Mouse (Mus musculus) heart, embryonic 15.5 days (tissue): Measurements from ENCODE around the gene Scfd2. TPM values are rescaled to one million over a fixed set of nuclear protein-coding genes. Genes with fewer than 3 reads are reported as not detected.

Experiments
- ATAC-seq: fragments of 200-750 bp; cut with Nextera tagmentation; replicated peaks from 2 replicates; pipeline ENCODE4 v1.8.0; 2017; ENCODE audit warnings: low read depth, moderate TSS enrichment; ENCODE audit not compliant: insufficient number of reproducible peaks, insufficient read depth, low FRiP score
- H3K27ac ChIP-seq: fragments of 300-500 bp; sonication (generic); 2 replicates; pipeline ENCODE4 v1.5.1; 2015; ENCODE audit warnings: mild to moderate bottlenecking, inconsistent platforms
- H3K27me3 ChIP-seq: fragments of 300-500 bp; sonication (generic); 2 replicates; pipeline ENCODE4 v1.6.1; 2015; ENCODE audit warnings: inconsistent platforms
- H3K36me3 ChIP-seq: fragments of 300-500 bp; sonication (generic); 2 replicates; pipeline ENCODE4 v1.6.1; 2015; ENCODE audit warnings: mild to moderate bottlenecking, inconsistent platforms
- H3K4me1 ChIP-seq: fragments of 300-500 bp; sonication (generic); replicated peaks from 2 replicates; pipeline ENCODE4 v1.6.1; 2015; ENCODE audit warnings: inconsistent platforms
- H3K4me2 ChIP-seq: fragments of 300-500 bp; sonication (generic); 2 replicates; pipeline ENCODE4 v1.6.1; 2015; ENCODE audit warnings: inconsistent platforms, mild to moderate bottlenecking, moderate library complexity
- H3K4me3 ChIP-seq: fragments of 300-500 bp; sonication (generic); 2 replicates; pipeline ENCODE4 v1.5.1; 2015; ENCODE audit warnings: mild to moderate bottlenecking, inconsistent platforms
- H3K9ac ChIP-seq: fragments of 300-500 bp; sonication (generic); 2 replicates; pipeline ENCODE4 v1.6.1; 2015; ENCODE audit warnings: mild to moderate bottlenecking, inconsistent platforms
- H3K9me3 ChIP-seq: fragments of 300-500 bp; sonication (generic); replicated peaks from 2 replicates; pipeline ENCODE4 v1.6.1; 2016; ENCODE audit warnings: inconsistent platforms
- WGBS: fragments of 180-500 bp; shearing (Covaris S2); methylation state at CpG from one replicate; pipeline ENCODE4 v1.1.7; 2015; ENCODE audit warnings: mixed read lengths; 5-methylcytosine and 5-hydroxymethylcytosine counted together
- polyA plus RNA-seq: library from polyadenylated mRNA; unstranded; fragments of >200 nt; fragmentation: Nextera tagmentation; extraction: Ambion mirVana; gene quantifications from 2 replicates; pipeline ENCODE4 v1.2.1, GENCODE M21; 2015

Gene Scfd2
- polyA plus RNA-seq, 1 experiment from 2014 or later = 12.8 TPM

DNA sequence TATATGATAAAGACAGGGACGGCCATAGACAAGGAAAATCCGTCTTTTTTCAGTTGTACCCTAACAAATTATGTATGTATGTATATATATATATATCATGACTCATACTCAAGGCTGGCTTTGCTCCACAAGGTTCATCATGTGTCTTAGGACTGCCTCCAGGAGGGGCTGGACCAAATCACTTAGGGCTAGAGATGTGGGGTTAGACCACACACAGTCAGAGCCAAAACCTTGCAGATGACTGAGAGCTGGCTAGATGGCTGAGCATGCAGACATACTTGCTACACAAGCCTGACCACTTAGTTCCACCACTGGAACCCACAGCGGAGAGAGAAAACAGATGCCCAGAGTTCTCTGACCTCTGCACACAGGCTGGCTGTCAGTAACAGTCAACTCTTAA, 363.5 kb downstream of the Scfd2 start:
- Histone ChIP-seq H3K36me3 (no peaks in the 10 kb centered on the region), H3K9ac (no peak overlapping the region), H3K27ac (no peak overlapping the region), H3K4me2 (no peak overlapping the region), H3K4me1 (peaks cover 37% of the 10 kb centered on the region), H3K4me3 (no peak overlapping the region), H3K27me3 (no peaks in the 10 kb centered on the region), H3K9me3 (no peaks in the 10 kb centered on the region)
- no peak for ATAC-seq
- WGBS = 74% methylated on average over 3 of the region's 3 CpGs

DNA sequence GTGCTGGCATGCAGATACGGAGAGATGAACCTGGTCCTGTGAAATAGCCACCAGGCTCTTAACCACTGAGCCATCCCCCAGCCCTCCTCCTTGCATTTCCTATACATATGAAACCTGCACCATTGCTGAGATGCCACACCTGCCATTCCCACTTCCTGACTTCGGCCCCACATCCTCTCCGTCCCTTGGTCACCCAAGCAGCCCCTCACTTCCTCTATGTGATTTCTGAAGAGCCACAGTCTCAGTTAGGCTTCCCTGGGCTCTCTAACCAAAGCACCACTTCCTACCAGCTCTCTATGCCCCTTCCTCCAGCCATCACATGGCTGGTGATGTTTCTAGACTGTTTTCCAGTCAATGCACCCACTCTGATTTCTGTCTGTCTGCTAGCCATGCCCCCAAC, 364.9 kb downstream of the Scfd2 start:
- Histone ChIP-seq H3K9me3 (no peaks in the 10 kb centered on the region), H3K4me3 (no peak overlapping the region), H3K4me2 (no peak overlapping the region), H3K36me3 (no peaks in the 10 kb centered on the region), H3K27me3 (no peaks in the 10 kb centered on the region), H3K4me1 (peaks cover 39% of the 10 kb centered on the region), H3K27ac (no peak overlapping the region), H3K9ac (no peak overlapping the region)
- ATAC-seq = no peak
- 81% methylated on average over 3 of the region's 3 CpGs for WGBS

DNA sequence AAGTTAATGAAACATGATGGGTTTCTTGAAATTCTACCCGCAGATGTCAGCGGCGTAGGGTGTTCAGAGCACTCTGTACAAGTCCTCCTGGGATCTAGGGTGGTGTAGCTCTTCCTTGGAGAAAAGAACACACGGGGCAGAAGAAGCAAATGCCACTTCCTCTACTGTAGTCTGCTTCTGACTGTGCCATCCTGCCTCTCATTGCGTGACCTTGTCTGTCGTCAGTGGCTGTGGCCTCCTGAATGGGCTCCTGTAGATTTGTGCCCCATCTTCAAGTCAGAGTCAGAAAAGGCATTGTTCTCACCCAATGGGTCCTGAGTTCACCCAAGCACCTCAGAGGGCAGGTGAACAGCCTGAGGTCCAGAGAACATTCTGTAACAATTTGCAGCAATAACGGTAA, 367.0 kb downstream of the Scfd2 start:
- H3K36me3 ChIP-seq = no peaks in the 10 kb centered on the region
- no peak for ATAC-seq
- H3K27ac ChIP-seq = no peak overlapping the region
- no peak overlapping the region for H3K4me3 ChIP-seq
- H3K27me3 ChIP-seq = no peaks in the 10 kb centered on the region
- no peak overlapping the region for H3K4me2 ChIP-seq
- H3K9me3 ChIP-seq = no peaks in the 10 kb centered on the region
- H3K4me1 ChIP-seq = peaks cover 58% of the 10 kb centered on the region
- no peak overlapping the region for H3K9ac ChIP-seq
- WGBS = 85% methylated on average over 7 of the region's 7 CpGs

DNA sequence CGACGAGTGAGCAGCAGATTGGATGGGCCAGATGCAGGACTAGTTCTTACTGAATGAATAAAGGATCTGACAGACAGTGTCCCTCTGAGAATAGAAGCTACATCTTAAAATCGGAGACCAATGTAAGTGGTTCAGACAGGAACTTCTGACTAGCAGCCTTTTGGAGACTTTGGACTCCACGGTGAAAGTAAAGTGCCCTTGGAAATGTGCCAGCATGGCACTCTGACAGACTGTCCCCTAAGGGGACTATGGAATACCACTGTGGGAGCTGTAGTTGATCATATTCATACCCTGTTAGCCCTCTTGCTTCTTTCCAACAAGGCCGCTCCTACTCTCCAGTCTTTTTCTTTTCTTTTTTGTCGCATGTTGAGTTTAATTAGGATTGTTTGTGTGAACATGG, 368.4 kb downstream of the Scfd2 start:
- Histone ChIP-seq H3K9me3 (no peaks in the 10 kb centered on the region), H3K27me3 (no peaks in the 10 kb centered on the region), H3K36me3 (no peaks in the 10 kb centered on the region), H3K9ac (no peak overlapping the region), H3K4me1 (peaks cover 60% of the 10 kb centered on the region), H3K27ac (peak overlapping the region; percentile 96), H3K4me3 (no peak overlapping the region), H3K4me2 (no peak overlapping the region)
- WGBS = 61% methylated on average over 6 of the region's 6 CpGs
- ATAC-seq = no peak

DNA sequence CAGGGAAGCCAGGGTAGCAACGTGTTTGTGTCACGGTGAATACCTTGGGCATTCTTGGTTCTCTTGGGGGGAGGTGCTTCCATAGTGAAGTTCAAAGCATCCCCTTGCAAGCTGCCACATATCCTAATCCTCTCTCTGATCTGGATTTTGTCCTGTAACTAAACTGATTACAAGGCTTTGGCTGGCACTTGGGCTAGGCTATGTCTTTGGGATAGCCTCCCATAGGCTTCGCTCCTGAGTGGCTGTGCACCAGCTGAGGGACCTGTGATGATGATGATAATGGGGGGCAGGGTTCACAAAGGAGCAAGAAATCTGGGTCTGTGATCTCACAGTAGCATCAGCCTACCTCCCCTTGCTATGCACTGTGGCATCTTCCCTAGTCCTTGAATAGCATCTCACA, 369.5 kb downstream of the Scfd2 start:
- whole genome bisulfite sequencing = 35% methylated on average over 3 of the region's 3 CpGs
- no peaks in the 10 kb centered on the region for H3K27me3 ChIP-seq

DNA sequence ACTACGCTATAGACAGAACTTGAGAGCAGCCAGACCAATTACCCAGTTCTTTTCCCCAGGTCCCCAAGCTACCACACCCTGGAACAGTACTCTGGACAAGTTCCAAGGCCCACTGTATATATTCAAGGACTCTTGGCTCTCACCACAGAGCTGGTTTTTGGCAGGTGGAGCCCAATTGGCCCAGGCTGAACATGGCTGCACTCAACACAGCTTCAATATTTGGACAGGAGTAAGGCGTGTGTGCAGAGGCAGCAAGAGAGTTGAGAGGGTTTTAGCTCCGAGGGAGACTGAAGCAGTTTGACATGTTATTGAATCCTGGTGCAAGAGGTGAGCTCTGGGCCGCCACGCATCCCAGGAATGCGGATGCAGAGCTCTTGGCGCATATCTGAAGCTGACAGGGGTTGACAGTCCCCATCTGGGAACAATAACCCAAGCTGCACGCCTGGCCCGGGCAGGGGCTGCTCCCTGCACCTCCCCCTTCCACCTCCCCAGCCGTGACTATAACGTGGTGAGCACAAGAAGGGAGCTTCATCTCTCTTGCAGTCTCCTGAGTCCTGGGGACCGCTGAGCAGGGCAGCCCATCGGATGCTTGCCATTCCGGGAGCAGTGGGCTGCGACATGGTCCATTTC, 370.1 kb downstream of the Scfd2 start:
- ATAC-seq = peak; percentile 92
- Histone ChIP-seq H3K36me3 (no peaks in the 10 kb centered on the region), H3K4me1 (peaks cover 55% of the 10 kb centered on the region), H3K9ac (peak overlapping the region; percentile 42), H3K4me2 (peak overlapping the region; percentile 60), H3K4me3 (peak overlapping the region; percentile 39), H3K27me3 (no peaks in the 10 kb centered on the region), H3K9me3 (no peaks in the 10 kb centered on the region), H3K27ac (peak overlapping the region; percentile 96)
- WGBS = 4% methylated on average over 15 of the region's 15 CpGs

More for the DNA sequence above, 369.5 kb downstream of the Scfd2 start:
- peaks cover 55% of the 10 kb centered on the region for H3K4me1 ChIP-seq
- H3K4me3 ChIP-seq = peak overlapping the region; percentile 39
- no peak for ATAC-seq
- peak overlapping the region; percentile 42 for H3K9ac ChIP-seq
- no peaks in the 10 kb centered on the region for H3K9me3 ChIP-seq
- no peaks in the 10 kb centered on the region for H3K36me3 ChIP-seq
- peak overlapping the region; percentile 96 for H3K27ac ChIP-seq
- peak overlapping the region; percentile 60 for H3K4me2 ChIP-seq

DNA sequence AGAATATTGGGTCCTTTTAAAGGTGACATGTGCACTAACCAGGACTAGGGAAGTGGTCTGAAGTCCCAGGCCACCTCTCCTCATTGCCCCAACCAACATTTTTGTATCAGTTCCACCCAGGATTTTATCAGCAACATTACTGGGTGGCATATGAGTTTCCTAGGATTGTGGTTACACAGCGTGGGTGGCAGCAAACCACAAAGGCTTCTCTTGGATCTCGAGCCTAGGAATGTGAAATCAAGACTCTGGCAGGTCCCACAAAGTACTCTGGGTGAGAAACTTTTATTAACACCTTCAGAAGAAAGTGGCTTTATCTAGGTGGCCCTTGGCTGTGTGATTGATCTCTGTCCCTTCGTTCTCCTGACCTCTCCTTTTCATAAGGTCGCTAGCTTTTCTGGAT, 371.2 kb downstream of the Scfd2 start:
- WGBS = 49% methylated on average over 4 of the region's 4 CpGs
- Histone ChIP-seq H3K9me3 (no peaks in the 10 kb centered on the region), H3K9ac (no peak overlapping the region), H3K4me3 (no peak overlapping the region), H3K36me3 (no peaks in the 10 kb centered on the region), H3K4me2 (no peak overlapping the region), H3K27ac (peak overlapping the region; percentile 96), H3K27me3 (no peaks in the 10 kb centered on the region), H3K4me1 (peaks cover 55% of the 10 kb centered on the region)
- ATAC-seq = no peak

DNA sequence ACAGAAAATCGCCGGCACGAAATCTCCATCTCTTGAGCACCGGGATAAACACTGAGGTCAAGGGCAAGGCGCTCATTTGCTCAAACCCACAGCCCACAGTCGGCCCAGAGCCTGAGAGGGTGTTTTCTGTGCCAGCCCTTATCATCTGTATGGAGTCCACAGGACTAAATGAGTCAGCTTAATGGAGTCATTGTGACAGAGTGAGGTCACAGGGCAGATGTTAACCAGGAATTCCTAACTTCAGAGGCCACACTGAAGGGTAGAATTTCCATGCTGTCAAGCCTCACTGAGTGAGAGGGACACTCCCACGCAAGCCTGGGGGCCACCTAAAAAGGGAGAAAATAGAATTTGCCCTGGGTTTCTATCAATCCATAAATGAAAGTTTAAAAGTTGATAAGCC, 371.7 kb downstream of the Scfd2 start:
- peaks cover 55% of the 10 kb centered on the region for H3K4me1 ChIP-seq
- no peak overlapping the region for H3K4me2 ChIP-seq
- WGBS = 18% methylated on average over 7 of the region's 7 CpGs
- H3K36me3 ChIP-seq = no peaks in the 10 kb centered on the region
- no peaks in the 10 kb centered on the region for H3K27me3 ChIP-seq
- no peak overlapping the region for H3K9ac ChIP-seq
- H3K9me3 ChIP-seq = no peaks in the 10 kb centered on the region
- peak overlapping the region; percentile 96 for H3K27ac ChIP-seq
- ATAC-seq = 0 out of 2 replicates have a peak, but pooled peaks have one; percentile 28
- no peak overlapping the region for H3K4me3 ChIP-seq

DNA sequence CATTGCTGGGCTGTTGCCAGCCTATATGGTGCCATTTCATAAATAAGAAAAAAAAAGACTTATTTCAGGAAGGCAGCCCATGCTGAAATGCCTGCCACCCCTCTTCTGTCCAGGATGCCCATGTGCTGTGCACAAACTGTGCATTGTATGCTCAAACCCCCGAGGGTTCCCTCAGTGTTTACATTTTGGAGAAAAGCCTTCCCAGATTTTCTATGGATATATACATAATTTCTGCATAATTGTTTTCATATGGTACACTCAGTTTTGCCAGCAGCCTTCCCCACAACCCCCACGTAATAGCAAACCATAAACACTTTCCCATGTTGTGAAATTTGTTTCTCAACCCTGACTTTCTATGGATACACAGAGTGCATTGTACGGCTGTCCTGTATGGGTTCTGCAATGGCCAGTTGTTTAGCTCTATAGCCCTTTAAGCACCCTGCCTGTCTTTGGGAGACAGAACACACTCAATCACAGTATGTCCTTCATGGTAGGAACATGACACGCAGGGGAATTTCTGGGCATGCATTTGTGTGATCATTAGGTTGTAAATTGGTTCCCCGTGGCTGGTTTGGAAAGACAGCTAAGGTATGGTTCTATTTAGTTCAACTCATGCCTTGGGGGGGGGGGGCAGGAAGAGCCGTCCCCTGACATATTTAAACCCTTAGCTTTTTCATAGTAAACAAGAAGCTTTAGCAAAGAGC, 372.5 kb downstream of the Scfd2 start:
- H3K9me3 ChIP-seq = no peaks in the 10 kb centered on the region
- WGBS = 87% methylated on average over 6 of the region's 6 CpGs
- H3K9ac ChIP-seq = no peak overlapping the region
- peaks cover 50% of the 10 kb centered on the region for H3K4me1 ChIP-seq
- H3K4me3 ChIP-seq = no peak overlapping the region
- no peaks in the 10 kb centered on the region for H3K36me3 ChIP-seq
- no peak overlapping the region for H3K4me2 ChIP-seq
- H3K27me3 ChIP-seq = no peaks in the 10 kb centered on the region
- peak overlapping the region; percentile 96 for H3K27ac ChIP-seq
- no peak for ATAC-seq

DNA sequence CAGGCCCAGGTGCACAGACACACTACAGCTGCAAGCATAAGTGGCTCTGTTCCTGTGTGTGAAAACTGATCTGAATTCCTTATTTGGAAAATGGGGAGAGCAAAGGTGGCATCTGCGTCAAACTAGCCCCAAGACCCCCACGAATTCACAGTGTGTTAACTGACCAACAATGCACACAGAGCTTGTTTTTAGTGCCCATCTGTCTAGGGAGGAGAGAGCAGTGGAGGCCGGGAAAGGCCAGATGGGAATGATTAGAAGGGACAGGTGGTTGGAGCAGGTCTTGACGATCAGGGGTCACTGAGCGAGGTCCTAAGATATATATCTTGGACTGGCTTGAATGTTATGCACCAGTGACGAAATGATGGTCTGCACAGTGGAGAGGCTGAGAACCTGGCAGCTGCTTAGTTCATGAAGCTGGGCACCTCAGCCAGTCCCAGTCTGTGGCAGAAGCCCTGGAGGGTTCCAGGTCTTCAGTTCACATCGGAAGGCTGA, 375.7 kb downstream of the Scfd2 start:
- Histone ChIP-seq H3K9me3 (no peaks in the 10 kb centered on the region), H3K4me2 (no peak overlapping the region), H3K4me3 (no peak overlapping the region), H3K4me1 (peaks cover 23% of the 10 kb centered on the region), H3K9ac (no peak overlapping the region), H3K36me3 (no peaks in the 10 kb centered on the region), H3K27ac (no peak overlapping the region), H3K27me3 (no peaks in the 10 kb centered on the region)
- WGBS = 71% methylated on average over 7 of the region's 7 CpGs
- no peak for ATAC-seq
